Mouse (Mus musculus): Measurements from ENCODE around the gene 6430531B16Rik. TPM values are rescaled to one million over a fixed set of nuclear protein-coding genes. Genes with fewer than 3 reads are reported as not detected.

The 6430531B16Rik gene
- polyA plus RNA-seq, 1 experiment = not detected

DNA sequence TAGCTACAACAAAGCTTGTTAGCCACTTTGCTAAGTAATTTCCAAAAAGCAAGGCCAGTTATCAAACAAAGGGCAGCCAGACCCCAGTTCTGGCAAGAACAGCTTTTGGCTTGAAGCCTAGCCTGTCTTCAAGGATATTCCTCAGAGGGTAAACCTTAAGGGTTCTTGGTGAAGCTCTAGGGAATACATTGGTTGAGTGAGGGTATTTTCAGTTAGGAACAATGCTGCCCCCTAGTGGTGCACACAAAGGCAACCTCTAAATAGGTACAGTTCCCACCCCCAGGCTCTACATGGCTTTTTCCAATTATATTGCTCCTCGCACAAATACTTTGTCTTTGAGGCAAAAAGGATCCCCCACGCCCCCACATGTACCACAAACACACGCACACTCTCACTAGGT lies 16.1 kb upstream of the 6430531B16Rik start:
- WGBS = 29% methylated on average over 3 of the region's 3 CpGs
- Histone ChIP-seq H3K4me1 (ENCODE audit: control insufficient read depth, insufficient read depth, low read length) (no peaks in the 10 kb centered on the region), H3K4me3 (replicated peaks; ENCODE audit: control insufficient read depth, low read depth, low read length) (no peak overlapping the region), H3K27ac (ENCODE audit: control insufficient read depth, insufficient read depth, low read depth, low read length, poor library complexity) (no peak overlapping the region)
- TF ChIP-seq POLR2A (IDR thresholded peaks at IDR 0.05; ENCODE audit: borderline replicate concordance, control insufficient read depth, low read depth, low read length) (no peak), CTCF (IDR thresholded peaks at IDR 0.05; ENCODE audit: control insufficient read depth, insufficient read depth, low read length) (peak; percentile 58)

DNA sequence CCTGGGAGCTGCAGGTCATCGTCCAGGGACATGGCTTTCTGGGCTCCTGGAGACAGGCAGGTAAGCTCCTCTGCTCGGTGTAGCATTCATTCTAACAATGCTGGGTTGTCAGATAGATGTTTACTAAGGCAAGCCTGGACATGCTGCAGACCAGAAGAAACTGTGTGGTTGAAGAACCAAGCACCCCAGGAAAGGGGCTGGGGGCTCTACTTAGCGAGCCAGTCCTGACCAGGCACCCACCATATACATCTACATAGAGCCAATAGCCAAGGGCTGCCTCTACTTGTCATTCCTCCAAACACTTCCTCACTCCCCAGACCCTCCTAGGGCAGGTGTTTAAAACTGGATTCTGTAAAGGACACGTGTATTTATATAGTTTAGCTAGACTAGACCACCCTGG lies 15.6 kb upstream of the 6430531B16Rik start:
- H3K27ac ChIP-seq (ENCODE audit: control insufficient read depth, insufficient read depth, low read depth, low read length, poor library complexity) = no peak overlapping the region
- 83% methylated on average over 4 of the region's 4 CpGs for WGBS
- TF ChIP-seq CTCF (IDR thresholded peaks at IDR 0.05; ENCODE audit: control insufficient read depth, insufficient read depth, low read length) (no peak), POLR2A (IDR thresholded peaks at IDR 0.05; ENCODE audit: borderline replicate concordance, control insufficient read depth, low read depth, low read length) (no peak)
- no peaks in the 10 kb centered on the region for H3K4me1 ChIP-seq (ENCODE audit: control insufficient read depth, insufficient read depth, low read length)
- H3K4me3 ChIP-seq (replicated peaks; ENCODE audit: control insufficient read depth, low read depth, low read length) = no peak overlapping the region

GRCm38 (mm10) chr7:139993532-139993931 lies 15.0 kb upstream of the 6430531B16Rik start:
- H3K4me3 ChIP-seq (replicated peaks; ENCODE audit: control insufficient read depth, low read depth, low read length) = no peak overlapping the region

GRCm38 (mm10) chr7:139992406-139992805 lies 13.9 kb upstream of the 6430531B16Rik start, which contains the start of gene Adam8:
Adam8 (minus strand) TSS chr7:139992562.
- TF ChIP-seq CTCF (IDR thresholded peaks at IDR 0.05; ENCODE audit: control insufficient read depth, insufficient read depth, low read length) = no peak
- TF ChIP-seq POLR2A (IDR thresholded peaks at IDR 0.05; ENCODE audit: borderline replicate concordance, control insufficient read depth, low read depth, low read length) = no peak; the same call in 1 of the 2 replicates
- H3K4me3 ChIP-seq (replicated peaks; ENCODE audit: control insufficient read depth, low read depth, low read length) = peak within 1 kb of the TSS; percentile 81
- peak within 1 kb of the TSS; percentile 62 for H3K27ac ChIP-seq (ENCODE audit: control insufficient read depth, insufficient read depth, low read depth, low read length, poor library complexity)
- no peaks in the 10 kb centered on the region for H3K4me1 ChIP-seq (ENCODE audit: control insufficient read depth, insufficient read depth, low read length)
- 25% methylated on average over 7 of the region's 7 CpGs for WGBS

More at GRCm38 (mm10) chr7:139993532-139993931, 15.0 kb upstream of the 6430531B16Rik start:
- Histone ChIP-seq H3K27ac (ENCODE audit: control insufficient read depth, insufficient read depth, low read depth, low read length, poor library complexity) (no peak overlapping the region; the same call in 1 of the 2 replicates), H3K4me1 (ENCODE audit: control insufficient read depth, insufficient read depth, low read length) (no peaks in the 10 kb centered on the region)
- TF ChIP-seq POLR2A (IDR thresholded peaks at IDR 0.05; ENCODE audit: borderline replicate concordance, control insufficient read depth, low read depth, low read length) = no peak
- no peak for TF ChIP-seq CTCF (IDR thresholded peaks at IDR 0.05; ENCODE audit: control insufficient read depth, insufficient read depth, low read length)
- WGBS = 86% methylated on average over 6 of the region's 6 CpGs

- TF ChIP-seq POLR2A (IDR thresholded peaks at IDR 0.05; ENCODE audit: borderline replicate concordance, control insufficient read depth, low read depth, low read length) (no peak), CTCF (IDR thresholded peaks at IDR 0.05; ENCODE audit: control insufficient read depth, insufficient read depth, low read length) (no peak)
- WGBS = 40% methylated on average over 8 of the region's 8 CpGs
- Histone ChIP-seq H3K4me3 (replicated peaks; ENCODE audit: control insufficient read depth, low read depth, low read length) (peak overlapping the region; percentile 62), H3K4me1 (ENCODE audit: control insufficient read depth, insufficient read depth, low read length) (no peaks in the 10 kb centered on the region), H3K27ac (ENCODE audit: control insufficient read depth, insufficient read depth, low read depth, low read length, poor library complexity) (peak overlapping the region; percentile 62)
Observed at GRCm38 (mm10) chr7:139990864-139991394, 12.4 kb upstream of the 6430531B16Rik start.

DNA sequence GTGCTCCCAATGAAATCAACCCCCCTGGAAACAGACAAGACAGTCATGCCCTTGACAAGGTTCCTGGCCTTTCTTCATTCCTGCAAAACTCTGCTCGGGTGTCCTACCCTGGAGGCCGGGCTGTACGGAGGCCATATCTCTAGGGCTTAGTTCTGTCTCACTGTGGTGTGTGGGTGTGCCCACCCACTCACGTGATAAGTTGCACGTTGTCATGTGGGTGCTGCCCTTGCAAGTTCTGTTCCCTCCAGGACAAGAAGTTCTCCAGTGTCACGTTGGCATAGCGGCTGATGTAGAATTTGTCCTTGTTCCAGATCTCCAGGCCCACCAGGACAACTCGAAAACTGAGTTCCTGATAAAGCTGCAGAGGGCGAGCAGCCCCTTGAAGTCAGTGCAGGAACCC lies 9.7 kb upstream of the 6430531B16Rik start:
- no peak overlapping the region for H3K4me3 ChIP-seq (replicated peaks; ENCODE audit: control insufficient read depth, low read depth, low read length)
- H3K4me1 ChIP-seq (ENCODE audit: control insufficient read depth, insufficient read depth, low read length) = peaks cover 3% of the 10 kb centered on the region
- TF ChIP-seq CTCF (IDR thresholded peaks at IDR 0.05; ENCODE audit: control insufficient read depth, insufficient read depth, low read length) (no peak), POLR2A (IDR thresholded peaks at IDR 0.05; ENCODE audit: borderline replicate concordance, control insufficient read depth, low read depth, low read length) (no peak)
- no peak overlapping the region for H3K27ac ChIP-seq (ENCODE audit: control insufficient read depth, insufficient read depth, low read depth, low read length, poor library complexity)
- 77% methylated on average over 9 of the region's 9 CpGs for WGBS

DNA sequence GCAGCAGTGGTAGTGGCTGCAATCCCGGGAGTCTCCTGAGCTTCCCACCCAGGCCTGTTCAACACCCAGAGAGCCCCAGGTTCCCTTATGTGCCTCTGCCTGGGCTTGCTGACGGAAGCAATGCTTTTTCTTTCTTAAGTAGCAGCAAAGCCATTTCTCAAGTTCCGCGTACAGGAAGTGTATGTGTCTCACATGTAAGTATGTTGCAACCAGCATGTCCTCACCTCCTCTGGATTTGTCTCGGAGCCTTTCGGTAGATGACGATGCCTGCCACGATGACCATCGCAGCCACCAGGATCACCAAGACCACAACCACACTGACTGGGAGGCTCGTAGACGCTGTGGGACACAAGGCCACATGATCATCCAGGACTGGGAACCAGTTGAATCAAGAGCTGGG lies 6.0 kb upstream of the 6430531B16Rik start:
- TF ChIP-seq POLR2A (IDR thresholded peaks at IDR 0.05; ENCODE audit: borderline replicate concordance, control insufficient read depth, low read depth, low read length) (no peak), CTCF (IDR thresholded peaks at IDR 0.05; ENCODE audit: control insufficient read depth, insufficient read depth, low read length) (no peak)
- no peak overlapping the region for H3K4me3 ChIP-seq (replicated peaks; ENCODE audit: control insufficient read depth, low read depth, low read length)
- H3K27ac ChIP-seq (ENCODE audit: control insufficient read depth, insufficient read depth, low read depth, low read length, poor library complexity) = peak overlapping the region; percentile 92
- peaks cover 3% of the 10 kb centered on the region for H3K4me1 ChIP-seq (ENCODE audit: control insufficient read depth, insufficient read depth, low read length)
- 36% methylated on average over 11 of the region's 11 CpGs for WGBS

DNA sequence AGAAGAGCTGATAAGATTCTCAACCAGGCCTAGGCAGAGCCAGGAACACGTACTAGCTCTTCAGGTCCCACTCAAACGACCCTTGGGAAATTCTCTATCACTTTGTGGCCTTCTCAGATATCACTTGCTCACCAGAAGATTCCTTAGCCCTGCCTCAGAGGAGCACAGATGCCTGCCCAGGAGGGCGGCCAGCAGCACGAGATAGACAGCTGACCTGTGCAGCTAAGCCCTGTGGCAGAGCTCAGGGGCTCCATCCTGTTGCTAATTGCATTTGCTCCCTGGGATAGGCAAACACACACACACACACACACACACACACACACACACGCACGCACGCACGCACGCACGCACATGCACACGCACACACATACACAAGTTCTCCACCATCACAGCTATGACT lies 3.5 kb upstream of the 6430531B16Rik start:
- Histone ChIP-seq H3K4me3 (replicated peaks; ENCODE audit: control insufficient read depth, low read depth, low read length) (no peak overlapping the region), H3K4me1 (ENCODE audit: control insufficient read depth, insufficient read depth, low read length) (peaks cover 5% of the 10 kb centered on the region), H3K27ac (ENCODE audit: control insufficient read depth, insufficient read depth, low read depth, low read length, poor library complexity) (no peak overlapping the region)
- TF ChIP-seq CTCF (IDR thresholded peaks at IDR 0.05; ENCODE audit: control insufficient read depth, insufficient read depth, low read length) (no peak), POLR2A (IDR thresholded peaks at IDR 0.05; ENCODE audit: borderline replicate concordance, control insufficient read depth, low read depth, low read length) (no peak)
- WGBS = 83% methylated on average over 11 of the region's 11 CpGs

DNA sequence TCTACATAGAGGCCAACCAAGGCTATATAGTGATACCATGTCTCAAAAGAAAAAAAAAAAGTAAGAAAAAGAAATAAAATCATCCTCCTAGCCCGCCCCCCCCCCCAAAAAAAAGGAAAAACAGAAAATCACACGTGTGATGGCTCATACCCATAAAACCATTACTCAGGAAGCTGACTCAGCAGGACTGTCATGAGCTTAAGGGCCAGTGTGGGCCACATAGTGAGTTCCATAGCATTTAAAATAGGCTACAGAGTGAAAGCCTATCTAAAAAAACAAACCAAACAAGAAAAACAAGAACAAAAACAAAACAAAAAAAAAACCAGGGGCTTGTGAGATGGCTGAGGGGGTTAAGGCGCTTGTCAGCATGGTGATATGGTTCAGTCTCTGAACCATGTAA lies 2.2 kb upstream of the 6430531B16Rik start:
- Histone ChIP-seq H3K27ac (ENCODE audit: control insufficient read depth, insufficient read depth, low read depth, low read length, poor library complexity) (no peak overlapping the region), H3K4me3 (replicated peaks; ENCODE audit: control insufficient read depth, low read depth, low read length) (no peak overlapping the region), H3K4me1 (ENCODE audit: control insufficient read depth, insufficient read depth, low read length) (peaks cover 7% of the 10 kb centered on the region)
- no peak for TF ChIP-seq CTCF (IDR thresholded peaks at IDR 0.05; ENCODE audit: control insufficient read depth, insufficient read depth, low read length)
- no peak for TF ChIP-seq POLR2A (IDR thresholded peaks at IDR 0.05; ENCODE audit: borderline replicate concordance, control insufficient read depth, low read depth, low read length)
- WGBS = 26% methylated on average over 3 of the region's 3 CpGs
